8 mouse cellular contexts compared by ENCODE assay signal in genomic region chr3:101295366-101295867, GRCm38 (mm10). TPM values are rescaled to one million over a fixed set of nuclear protein-coding genes. Genes with fewer than 3 reads are reported as not detected.
DNase-seq lines count a peak whose midpoint lies in the region; ATAC-seq and TF ChIP-seq lines count a peak whose summit lies in the region.

No protein-coding gene starts in this region.

- H3K36me3 ChIP-seq in embryonic facial prominence, embryonic 11.5 days (replicated peaks; ENCODE audit: control insufficient read depth, insufficient read depth, low read depth, low read length), result no peaks in the 10 kb centered on the region
- no peaks in the 10 kb centered on the region for H3K36me3 ChIP-seq in heart, embryonic 10.5 days
- H3K36me3 ChIP-seq in limb, embryonic 13.5 days, result no peaks in the 10 kb centered on the region
- no peaks in the 10 kb centered on the region for H3K36me3 ChIP-seq in myocyte (ENCODE audit: control insufficient read depth, insufficient read depth)

- WGBS in embryonic facial prominence, embryonic 11.5 days, result 4% methylated on average over 11 of the region's 11 CpGs
- 7% methylated on average over 11 of the region's 11 CpGs for WGBS in heart, embryonic 10.5 days
- 5% methylated on average over 11 of the region's 11 CpGs for whole genome bisulfite sequencing in limb, embryonic 13.5 days

- no peaks in the 10 kb centered on the region for H3K9me3 ChIP-seq in embryonic facial prominence, embryonic 11.5 days (replicated peaks; ENCODE audit: control insufficient read depth, low read length)
- no peaks in the 10 kb centered on the region for H3K9me3 ChIP-seq in heart, embryonic 10.5 days
- no peaks in the 10 kb centered on the region for H3K9me3 ChIP-seq in limb, embryonic 13.5 days

- H3K79me2 ChIP-seq in myocyte (ENCODE audit: control insufficient read depth, insufficient read depth), result no peaks in the 10 kb centered on the region

- H3K4me2 ChIP-seq in embryonic facial prominence, embryonic 11.5 days (ENCODE audit: low read depth, low read length), result no peak overlapping the region
- H3K4me2 ChIP-seq in limb, embryonic 13.5 days (replicated peaks), result no peak overlapping the region
- H3K4me2 ChIP-seq in myocyte (ENCODE audit: low read depth), result peak overlapping the region; percentile 67

- H3K4me1 ChIP-seq in embryonic facial prominence, embryonic 11.5 days (ENCODE audit: control insufficient read depth, insufficient read depth, low read length), result no peaks in the 10 kb centered on the region
- peaks cover 14% of the 10 kb centered on the region for H3K4me1 ChIP-seq in heart, embryonic 10.5 days
- peaks cover 19% of the 10 kb centered on the region for H3K4me1 ChIP-seq in limb, embryonic 13.5 days

- no peak overlapping the region for H3K9ac ChIP-seq in embryonic facial prominence, embryonic 11.5 days (replicated peaks; ENCODE audit: low read length)
- no peak overlapping the region for H3K9ac ChIP-seq in limb, embryonic 13.5 days

- no peak for ATAC-seq in embryonic facial prominence, embryonic 11.5 days (replicated peaks; ENCODE audit: insufficient number of reproducible peaks, low FRiP score, low TSS enrichment, low read depth)
- peak; percentile 65; the same call in 1 of the 2 replicates for ATAC-seq in limb, embryonic 13.5 days (ENCODE audit: low FRiP score, low read depth)

- no peak for TF ChIP-seq POLR2A in myocyte (IDR thresholded peaks at IDR 0.05; ENCODE audit: insufficient read length, low read depth)

- no peak overlapping the region for H3K4me3 ChIP-seq in embryonic facial prominence, embryonic 11.5 days (ENCODE audit: low read depth, low read length)
- H3K4me3 ChIP-seq in heart, embryonic 10.5 days, result peak overlapping the region; percentile 22; the same call in 1 of the 2 replicates
- no peak overlapping the region for H3K4me3 ChIP-seq in limb, embryonic 13.5 days
- no peak overlapping the region for H3K4me3 ChIP-seq in myocyte

- H3K27ac ChIP-seq in embryonic facial prominence, embryonic 11.5 days (replicated peaks; ENCODE audit: low read depth, low read length), result no peak overlapping the region
- H3K27ac ChIP-seq in heart, embryonic 10.5 days, result no peak overlapping the region
- H3K27ac ChIP-seq in limb, embryonic 13.5 days, result no peak overlapping the region; the same call in 1 of the 2 replicates

- no peak overlapping the region for H3ac ChIP-seq in myocyte (ENCODE audit: control insufficient read depth, insufficient read length)

- no peaks in the 10 kb centered on the region for H3K27me3 ChIP-seq in embryonic facial prominence, embryonic 11.5 days (ENCODE audit: control insufficient read depth, insufficient read depth, low read length)
- no peaks in the 10 kb centered on the region for H3K27me3 ChIP-seq in heart, embryonic 10.5 days (ENCODE audit: insufficient read depth, poor library complexity, severe bottlenecking)
- no peaks in the 10 kb centered on the region; the same call in 1 of the 2 replicates for H3K27me3 ChIP-seq in limb, embryonic 13.5 days
- no peaks in the 10 kb centered on the region for H3K27me3 ChIP-seq in myocyte (ENCODE audit: control insufficient read depth, insufficient read depth, insufficient read length)

- peak; percentile 97 for DNase-seq in 3T3-L1 (ENCODE audit: low read depth, low spot score)
- peak; percentile 95 for DNase-seq in adrenal gland, postnatal 10 days
- peak; percentile 95 for DNase-seq in embryonic facial prominence, embryonic 11.5 days (ENCODE audit: low spot score)
- peak; percentile 92 for DNase-seq in heart, embryonic 10.5 days (ENCODE audit: low spot score)
- peak; percentile 87 for DNase-seq in kidney, adult 9 months
- peak; percentile 77 to 82 for DNase-seq in spleen, postnatal 36 days (ENCODE audit: low spot score in 2 of 2)

TF ChIP-seq in myocyte, 11 proteins besides CTCF, POLR2A, EP300 and RAD21:
- TF ChIP-seq USF1 (IDR thresholded peaks at IDR 0.05; ENCODE audit: low read depth) (no peak), CEBPB (IDR thresholded peaks at IDR 0.05; ENCODE audit: insufficient read depth, poor library complexity, severe bottlenecking) (peak; percentile 69), MYOD1 (IDR thresholded peaks at IDR 0.05; ENCODE audit: control insufficient read depth in 1 of 3, insufficient read length in 2 of 3, low read depth in 2 of 3) (no peak), MAX (IDR thresholded peaks at IDR 0.05; ENCODE audit: low read depth) (no peak), MYOG (IDR thresholded peaks at IDR 0.05; ENCODE audit: control insufficient read depth in 1 of 3, insufficient read depth in 1 of 3, insufficient read length in 2 of 3, low read depth in 2 of 3) (no peak)
TF ChIP-seq in myocyte: peak in this region for 1.

RNA-seq across cellular contexts. Expression of gene Cd2, which starts 7.7 kb away (rescaled TPM):
- total RNA-seq in adrenal gland, postnatal 10 days (2021), result 1 to 10 TPM; 4.7 to 5.4 TPM
- 0.53 TPM in 1 of 2 replicates, not detected in the other for polyA plus RNA-seq in embryonic facial prominence, embryonic 11.5 days (2014; fragmentation: Nextera tagmentation; extraction: Ambion mirVana)
- 0.23 and 0.38 TPM in 2 replicates for polyA plus RNA-seq in heart, embryonic 10.5 days (2016; fragmentation: Nextera tagmentation; extraction: Ambion mirVana)
- not detected in 2 replicates for polyA plus RNA-seq in limb, embryonic 13.5 days (2015; fragmentation: Nextera tagmentation; extraction: Ambion mirVana)
- polyA plus RNA-seq in myocyte (2012; fragmentation: generic; extraction: Trizol), result not detected
